Mouse (Mus musculus) bone marrow macrophage, adult 2 months (primary cell): ENCODE measurements around the gene Pemt.

Source experiments
- CTCF ChIP-seq: IDR thresholded peaks from 2 replicates; pipeline ENCODE4 v1.5.1; 2012; ENCODE audit warnings: low read depth, mild to moderate bottlenecking, low read length, moderate library complexity
- POLR2A ChIP-seq: IDR thresholded peaks from 2 replicates; pipeline ENCODE4 v1.6.1; 2012; ENCODE audit warnings: mild to moderate bottlenecking, low read depth, low read length, borderline replicate concordance

- no peak for TF ChIP-seq CTCF
- TF ChIP-seq POLR2A = no peak
Observed at GRCm38 (mm10) chr11:60016726-60017125, 29.6 kb downstream of the Pemt start.
